Mouse (Mus musculus): ENCODE results near the gene Frs2. TPM values are rescaled to one million over a fixed set of nuclear protein-coding genes. Genes with fewer than 3 reads are reported as not detected.
"Not testable (repeated sequence)": the region's sequence is repeated elsewhere in the genome, so short reads cannot be mapped to it uniquely, and the experiment has no call there.

Frs2 gene
- polyA plus RNA-seq, 1 experiment from 2014 or later: 18.5 TPM

DNA sequence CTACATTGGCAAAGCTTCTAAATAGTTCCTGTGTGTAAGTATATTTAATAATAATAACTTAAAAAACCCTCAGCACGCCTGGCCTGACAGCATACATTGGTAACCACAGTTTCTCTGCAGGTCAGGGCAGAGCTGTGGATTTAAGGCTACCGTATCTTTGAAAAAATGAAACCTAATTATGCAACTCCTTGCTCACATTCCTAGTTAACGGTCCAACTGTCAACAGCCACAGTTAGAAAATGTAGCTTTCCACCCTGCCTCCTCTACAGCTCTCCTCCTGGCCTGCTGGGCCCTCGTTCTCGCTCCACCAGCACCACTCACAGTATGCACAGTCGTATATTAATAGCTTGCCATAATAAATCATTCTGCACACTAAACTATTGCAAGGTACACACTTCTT is 3.7 kb downstream of the Frs2 start:
- no peaks in the 10 kb centered on the region for H3K27me3 ChIP-seq (replicated peaks; ENCODE audit: control insufficient read depth, insufficient read depth, low read length)

DNA sequence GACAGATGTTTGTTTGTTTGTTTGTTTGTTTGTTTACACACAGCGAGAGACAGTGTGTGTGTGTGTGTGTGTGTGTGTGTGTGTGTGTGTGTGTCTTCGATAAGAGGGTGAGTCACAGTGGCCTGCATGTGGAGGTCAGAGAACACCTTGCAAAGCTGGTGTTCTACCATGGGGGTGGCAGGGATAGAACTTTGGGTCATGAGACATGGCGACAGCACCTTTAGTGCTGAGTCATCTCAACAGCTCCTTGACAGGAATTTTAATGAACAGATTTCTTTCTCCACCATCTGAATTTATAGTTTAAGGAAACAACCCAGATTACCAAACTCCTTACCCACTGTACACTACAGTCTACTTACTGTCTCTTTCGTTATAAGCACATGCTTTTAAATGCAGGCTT is 4.3 kb downstream of the Frs2 start:
- H3K4me2 ChIP-seq (replicated peaks; ENCODE audit: low read depth): no peak overlapping the region
- no peak overlapping the region for H3K4me3 ChIP-seq (ENCODE audit: low read depth, low read length)
- no peaks in the 10 kb centered on the region for H3K36me3 ChIP-seq (ENCODE audit: control insufficient read depth, insufficient read depth)
- no peak overlapping the region for H3K27ac ChIP-seq (ENCODE audit: low read depth, low read length)
- no peak for TF ChIP-seq CTCF (IDR thresholded peaks at IDR 0.05; ENCODE audit: low read depth)
- 78% methylated on average over 4 of the region's 4 CpGs for WGBS
- no peak overlapping the region for H3K9ac ChIP-seq (ENCODE audit: low read depth, low read length)
- ATAC-seq: no peak
- H3K9me3 ChIP-seq (ENCODE audit: control insufficient read depth): no peaks in the 10 kb centered on the region
- no peaks in the 10 kb centered on the region for H3K27me3 ChIP-seq (replicated peaks; ENCODE audit: control insufficient read depth, insufficient read depth, low read length)
- H3K4me1 ChIP-seq (replicated peaks; ENCODE audit: control insufficient read depth, insufficient read depth, low read length): peaks cover 4% of the 10 kb centered on the region; the same call in 1 of the 2 replicates

More for the DNA sequence above, 3.7 kb downstream of the Frs2 start:
- no peak for ATAC-seq
- H3K9ac ChIP-seq (ENCODE audit: low read depth, low read length): no peak overlapping the region
- H3K4me1 ChIP-seq (replicated peaks; ENCODE audit: control insufficient read depth, insufficient read depth, low read length): peaks cover 4% of the 10 kb centered on the region; the same call in 1 of the 2 replicates
- no peak overlapping the region for H3K4me2 ChIP-seq (replicated peaks; ENCODE audit: low read depth)
- no peaks in the 10 kb centered on the region for H3K9me3 ChIP-seq (ENCODE audit: control insufficient read depth)
- no peaks in the 10 kb centered on the region for H3K36me3 ChIP-seq (ENCODE audit: control insufficient read depth, insufficient read depth)
- no peak for TF ChIP-seq CTCF (IDR thresholded peaks at IDR 0.05; ENCODE audit: low read depth)
- WGBS: 36% methylated on average over 6 of the region's 6 CpGs
- H3K27ac ChIP-seq (ENCODE audit: low read depth, low read length): no peak overlapping the region
- H3K4me3 ChIP-seq (ENCODE audit: low read depth, low read length): no peak overlapping the region

DNA sequence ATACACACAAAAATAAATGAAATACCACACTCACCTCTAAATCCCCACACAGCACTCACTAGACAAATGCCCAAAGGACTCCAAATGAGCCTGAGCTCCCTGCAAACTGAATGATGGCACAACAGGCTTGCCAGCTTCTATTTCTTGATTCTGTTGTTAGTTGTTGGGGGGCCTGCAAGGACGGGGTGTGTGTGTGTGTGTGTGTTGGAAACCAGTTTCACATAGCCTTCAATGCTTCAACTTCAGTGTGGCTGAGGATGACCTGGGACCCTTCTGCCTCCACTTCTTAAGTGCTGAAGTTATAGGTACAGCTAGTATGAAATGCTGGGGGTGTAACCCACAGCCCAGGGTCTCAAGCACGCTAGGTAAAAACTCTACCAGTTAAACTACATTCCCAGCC is 5.0 kb downstream of the Frs2 start:
- no peak overlapping the region for H3K27ac ChIP-seq (ENCODE audit: low read depth, low read length)
- no peaks in the 10 kb centered on the region for H3K9me3 ChIP-seq (ENCODE audit: control insufficient read depth)
- no peak overlapping the region for H3K4me2 ChIP-seq (replicated peaks; ENCODE audit: low read depth)
- no peaks in the 10 kb centered on the region for H3K36me3 ChIP-seq (ENCODE audit: control insufficient read depth, insufficient read depth)
- H3K4me1 ChIP-seq (replicated peaks; ENCODE audit: control insufficient read depth, insufficient read depth, low read length): peaks cover 4% of the 10 kb centered on the region; the same call in 1 of the 2 replicates
- H3K9ac ChIP-seq (ENCODE audit: low read depth, low read length): no peak overlapping the region
- 90% methylated on average over 2 of the region's 2 CpGs for WGBS
- no peak for TF ChIP-seq CTCF (IDR thresholded peaks at IDR 0.05; ENCODE audit: low read depth)
- no peak for ATAC-seq
- H3K4me3 ChIP-seq (ENCODE audit: low read depth, low read length): no peak overlapping the region
- H3K27me3 ChIP-seq (replicated peaks; ENCODE audit: control insufficient read depth, insufficient read depth, low read length): no peaks in the 10 kb centered on the region

DNA sequence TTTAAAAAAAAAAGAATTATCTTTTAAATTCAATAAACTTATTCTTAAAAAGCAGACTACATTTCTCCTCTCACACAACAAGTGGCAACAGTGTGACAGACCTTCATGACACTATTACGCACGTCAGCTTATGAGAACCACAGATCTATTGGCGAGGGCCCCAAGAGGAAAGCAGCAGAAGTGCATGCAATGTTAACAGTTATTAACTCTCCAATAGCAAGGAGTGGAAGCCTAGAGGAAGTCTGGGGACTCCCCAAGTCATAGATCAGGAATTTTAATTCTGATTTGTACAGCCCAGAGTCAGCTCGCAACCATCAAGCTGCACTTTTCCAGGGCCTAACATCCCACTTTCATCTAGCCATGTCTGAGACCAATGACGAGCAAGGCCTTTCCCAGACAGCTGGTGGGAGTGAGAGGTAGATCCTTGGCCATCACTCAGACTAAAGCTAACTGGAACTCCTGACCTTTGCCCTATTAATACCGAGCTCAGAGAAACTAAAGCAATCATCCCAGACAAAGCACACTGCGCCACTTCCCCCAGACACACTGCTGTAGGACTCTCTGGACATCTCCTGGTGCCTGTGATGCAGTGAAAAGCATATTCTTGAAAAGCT is 6.3 kb downstream of the Frs2 start:
- H3K4me2 ChIP-seq (replicated peaks; ENCODE audit: low read depth): 0 out of 2 replicates have a peak overlapping the region, but pooled peaks have one; percentile 1
- peaks cover 4% of the 10 kb centered on the region; the same call in 1 of the 2 replicates for H3K4me1 ChIP-seq (replicated peaks; ENCODE audit: control insufficient read depth, insufficient read depth, low read length)
- no peaks in the 10 kb centered on the region for H3K9me3 ChIP-seq (ENCODE audit: control insufficient read depth)
- no peak overlapping the region for H3K4me3 ChIP-seq (ENCODE audit: low read depth, low read length)
- 67% methylated on average over 7 of the region's 7 CpGs for WGBS
- no peaks in the 10 kb centered on the region for H3K36me3 ChIP-seq (ENCODE audit: control insufficient read depth, insufficient read depth)
- no peaks in the 10 kb centered on the region for H3K27me3 ChIP-seq (replicated peaks; ENCODE audit: control insufficient read depth, insufficient read depth, low read length)
- no peak overlapping the region for H3K27ac ChIP-seq (ENCODE audit: low read depth, low read length)
- TF ChIP-seq CTCF (IDR thresholded peaks at IDR 0.05; ENCODE audit: low read depth): peak; percentile 46
- no peak overlapping the region for H3K9ac ChIP-seq (ENCODE audit: low read depth, low read length)
- ATAC-seq: no peak

DNA sequence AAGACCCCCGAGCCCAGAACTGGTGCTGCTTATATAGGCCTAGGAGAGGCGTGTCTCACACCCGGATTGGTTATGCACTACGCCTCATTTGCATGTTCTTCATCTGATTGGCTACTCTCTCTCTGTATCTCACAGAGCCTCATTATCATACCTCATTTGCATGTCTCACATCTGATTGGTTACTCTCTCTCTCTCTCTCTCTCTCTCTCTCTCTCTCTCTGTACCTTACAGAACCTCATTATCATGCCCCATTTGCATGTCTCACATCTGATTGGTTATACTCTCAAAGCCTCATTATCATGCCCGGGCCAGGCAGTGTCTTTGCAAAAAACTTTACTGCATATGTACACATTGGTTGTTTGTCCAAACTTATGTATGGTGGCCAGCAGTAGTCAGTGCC is 16.8 kb downstream of the Frs2 start:
- H3K9ac ChIP-seq (ENCODE audit: low read depth, low read length); H3K4me3 ChIP-seq (ENCODE audit: low read depth, low read length); H3K36me3 ChIP-seq (ENCODE audit: control insufficient read depth, insufficient read depth); ATAC-seq; H3K4me2 ChIP-seq (replicated peaks; ENCODE audit: low read depth); H3K9me3 ChIP-seq (ENCODE audit: control insufficient read depth); H3K4me1 ChIP-seq (replicated peaks; ENCODE audit: control insufficient read depth, insufficient read depth, low read length); H3K27ac ChIP-seq (ENCODE audit: low read depth, low read length); H3K27me3 ChIP-seq (replicated peaks; ENCODE audit: control insufficient read depth, insufficient read depth, low read length): not testable (repeated sequence)
- WGBS: 91% methylated on average over 5 of the region's 5 CpGs

DNA sequence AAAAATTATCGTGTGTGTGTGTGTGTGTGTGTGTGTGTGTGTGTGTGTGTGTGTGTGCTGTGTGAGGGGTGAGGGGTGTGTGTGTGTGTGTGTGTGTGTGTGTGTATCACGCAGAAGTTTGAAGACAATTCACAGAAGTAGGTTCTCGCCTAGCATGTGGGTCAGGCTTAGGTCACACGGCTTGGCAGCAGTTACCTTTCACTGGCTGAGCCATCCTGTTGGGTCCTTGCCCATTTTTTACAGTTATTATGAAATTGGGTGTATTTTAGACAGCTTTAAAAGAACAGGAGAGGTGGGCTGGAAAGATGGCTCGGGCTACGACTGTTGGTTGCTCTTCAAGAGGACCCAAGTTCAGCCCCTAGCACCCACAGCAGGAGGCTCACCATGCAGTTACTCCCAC is 18.3 kb downstream of the Frs2 start:
- H3K4me2 ChIP-seq (replicated peaks; ENCODE audit: low read depth): no peak overlapping the region
- no peak for ATAC-seq
- no peaks in the 10 kb centered on the region; the same call in 1 of the 2 replicates for H3K4me1 ChIP-seq (replicated peaks; ENCODE audit: control insufficient read depth, insufficient read depth, low read length)
- TF ChIP-seq CTCF (IDR thresholded peaks at IDR 0.05; ENCODE audit: low read depth): no peak
- H3K27me3 ChIP-seq (replicated peaks; ENCODE audit: control insufficient read depth, insufficient read depth, low read length): no peaks in the 10 kb centered on the region
- 0 out of 2 replicates have a peak, but pooled peaks cover 6% of the 10 kb centered on the region for H3K36me3 ChIP-seq (ENCODE audit: control insufficient read depth, insufficient read depth)
- H3K27ac ChIP-seq (ENCODE audit: low read depth, low read length): no peak overlapping the region
- no peak overlapping the region for H3K4me3 ChIP-seq (ENCODE audit: low read depth, low read length)
- H3K9ac ChIP-seq (ENCODE audit: low read depth, low read length): no peak overlapping the region
- WGBS: 77% methylated on average over 6 of the region's 6 CpGs
- no peaks in the 10 kb centered on the region for H3K9me3 ChIP-seq (ENCODE audit: control insufficient read depth)
